Mouse (Mus musculus) layer of hippocampus, adult 2 months (tissue): ENCODE data around the gene Cartpt. TPM values are rescaled to one million over a fixed set of nuclear protein-coding genes. Genes with fewer than 3 reads are reported as not detected.

ENCODE experiments used
- DNase-seq, 2 experiments: peaks; one replicate each; pipeline ENCODE4 v3.0.0; 2022; ENCODE audit warnings: low spot score in 2 of 2
- H3K27ac ChIP-seq: fragments of 200-600 bp; 2 replicates; pipeline ENCODE4 v1.8.1; 2022
- H3K4me3 ChIP-seq: fragments of 200-600 bp; 2 replicates; pipeline ENCODE4 v1.8.1; 2022; ENCODE audit warnings: mild to moderate bottlenecking
- CTCF ChIP-seq: fragments of 200-600 bp; conservative IDR thresholded peaks from 2 replicates; pipeline ENCODE4 v1.8.1; 2022; ENCODE audit warnings: antibody characterized with exemption, mild to moderate bottlenecking, moderate library complexity
- long read RNA-seq, 2 experiments: library from polyadenylated mRNA; stranded (forward); transcript quantifications; one replicate each; pipeline ENCODE4 v2.0.0; 2021; ENCODE audit warnings: borderline mapping rate in 2 of 2
- total RNA-seq, 2 experiments: library from RNA; stranded (reverse); gene quantifications; 2 replicates each; pipeline ENCODE4 v1.2.3; 2021

Gene Cartpt
- 1 to 10 TPM; 2.0 to 3.5 TPM for total RNA-seq
- long read RNA-seq, experiment 1, partial matches to known transcripts, result 0 of 3 reads
- long read RNA-seq, experiment 1, other reads (novel, unspliced or antisense), result 0 of 3 reads
- long read RNA-seq, experiment 2, partial matches to known transcripts, result 0 of 3 reads
- long read RNA-seq, experiment 2, other reads (novel, unspliced or antisense), result 0 of 3 reads

- peak within 1 kb of the TSS; percentile 34 for H3K4me3 ChIP-seq
- no peak for TF ChIP-seq CTCF
- no peak for DNase-seq
- no peak within 1 kb of the TSS for H3K27ac ChIP-seq
These were observed at the start of gene Cartpt for GRCm38 (mm10) chr13:99900965-99901364. Gene Cartpt, minus strand, starts transcription at chr13:99901091.

GRCm38 (mm10) chr13:99947417-99947816 lies 46.5 kb upstream of the Cartpt start:
- H3K27ac ChIP-seq, result peak overlapping the region; percentile 76

GRCm38 (mm10) chr13:99943525-99943924 lies 42.6 kb upstream of the Cartpt start:
- H3K27ac ChIP-seq, result no peak overlapping the region
- TF ChIP-seq CTCF, result peak; percentile 49
- H3K4me3 ChIP-seq, result no peak overlapping the region
- no peak for DNase-seq

More at GRCm38 (mm10) chr13:99947417-99947816, 46.5 kb upstream of the Cartpt start:
- no peak overlapping the region for H3K4me3 ChIP-seq
- peak in 1 of 2 experiments; percentile 5 for DNase-seq
- TF ChIP-seq CTCF, result no peak

- no peak for DNase-seq
- TF ChIP-seq CTCF, result no peak
These were observed 39.7 kb upstream of the Cartpt start for GRCm38 (mm10) chr13:99940601-99941000.

GRCm38 (mm10) chr13:99939320-99939671 lies 38.4 kb upstream of the Cartpt start:
- no peak overlapping the region for H3K27ac ChIP-seq
- no peak for TF ChIP-seq CTCF
- DNase-seq, result no peak
- H3K4me3 ChIP-seq, result no peak overlapping the region

More at GRCm38 (mm10) chr13:99940601-99941000, 39.7 kb upstream of the Cartpt start:
- Histone ChIP-seq H3K27ac (no peak overlapping the region), H3K4me3 (no peak overlapping the region)

GRCm38 (mm10) chr13:99938606-99939319 lies 37.9 kb upstream of the Cartpt start:
- Histone ChIP-seq H3K4me3 (no peak overlapping the region), H3K27ac (no peak overlapping the region)
- TF ChIP-seq CTCF, result no peak
- no peak for DNase-seq

GRCm38 (mm10) chr13:99937741-99938140 lies 36.9 kb upstream of the Cartpt start:
- H3K27ac ChIP-seq, result no peak overlapping the region
- no peak for TF ChIP-seq CTCF
- no peak for DNase-seq
- H3K4me3 ChIP-seq, result no peak overlapping the region

GRCm38 (mm10) chr13:99932406-99932805 lies 31.5 kb upstream of the Cartpt start:
- Histone ChIP-seq H3K27ac (no peak overlapping the region), H3K4me3 (no peak overlapping the region)
- DNase-seq, result no peak
- no peak for TF ChIP-seq CTCF

GRCm38 (mm10) chr13:99931502-99931901 lies 30.6 kb upstream of the Cartpt start:
- no peak for DNase-seq
- Histone ChIP-seq H3K4me3 (no peak overlapping the region), H3K27ac (no peak overlapping the region)
- no peak for TF ChIP-seq CTCF

- Histone ChIP-seq H3K27ac (no peak overlapping the region), H3K4me3 (no peak overlapping the region)
- no peak for DNase-seq
- no peak for TF ChIP-seq CTCF
These were observed 25.4 kb upstream of the Cartpt start for GRCm38 (mm10) chr13:99926249-99926648.

- Histone ChIP-seq H3K27ac (no peak overlapping the region), H3K4me3 (no peak overlapping the region)
- TF ChIP-seq CTCF, result no peak
- DNase-seq, result no peak
These were observed 14.7 kb upstream of the Cartpt start for GRCm38 (mm10) chr13:99915632-99916031.

- no peak for TF ChIP-seq CTCF
- no peak overlapping the region for H3K27ac ChIP-seq
- peak overlapping the region; percentile 34 for H3K4me3 ChIP-seq
- no peak for DNase-seq
These were observed 366 bp downstream of the Cartpt start for GRCm38 (mm10) chr13:99900557-99900892.

GRCm38 (mm10) chr13:99899670-99900556 lies 978 bp downstream of the Cartpt start:
- TF ChIP-seq CTCF, result no peak
- DNase-seq, result no peak
- H3K27ac ChIP-seq, result no peak overlapping the region
- peak overlapping the region; percentile 34 for H3K4me3 ChIP-seq
